Mouse (Mus musculus): ENCODE measurements around the gene Kctd13. TPM values are rescaled to one million over a fixed set of nuclear protein-coding genes. Genes with fewer than 3 reads are reported as not detected.

Kctd13 gene
- 7.8 TPM for polyA plus RNA-seq (2014; fragmentation: Illumina TruSeq; extraction: RNeasy Lipid Tissue Mini Kit (QIAGEN cat#74804); ENCODE audit: low read depth, low replicate concordance)

DNA sequence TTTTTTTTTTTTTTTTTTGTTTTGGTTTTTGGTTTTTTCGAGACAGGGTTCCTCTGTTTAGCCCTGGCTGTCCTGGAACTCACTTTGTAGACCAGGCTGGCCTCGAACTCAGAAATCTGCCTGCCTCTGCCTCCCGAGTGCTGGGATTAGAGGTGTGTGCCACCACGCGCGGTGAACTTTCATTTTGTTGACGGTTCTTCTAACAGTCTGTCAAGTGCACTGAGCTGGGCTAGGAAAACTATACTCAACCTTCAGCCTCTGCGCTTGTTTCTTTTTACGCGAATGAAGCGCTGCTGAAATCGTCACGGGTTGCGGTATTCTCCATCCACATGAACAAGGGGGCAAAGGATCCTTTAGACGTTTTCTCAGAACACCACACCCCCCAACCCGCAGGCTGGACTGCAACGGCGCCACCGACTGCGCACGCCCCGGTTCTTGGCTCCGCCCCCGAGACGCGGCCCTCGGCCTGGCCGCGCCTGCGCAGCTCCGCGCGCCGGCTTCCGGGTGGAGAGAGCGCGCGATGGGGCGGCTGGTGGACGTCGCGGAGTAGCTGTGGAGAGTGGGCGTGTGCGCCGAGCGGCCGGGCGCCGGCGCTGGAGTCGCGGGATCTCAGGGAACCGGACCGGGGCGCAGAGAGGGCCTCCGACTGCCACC is at the start of gene Kctd13:
Gene Kctd13, plus strand, starts transcription at position 496 of the 654 bp plus-strand sequence.

GRCm38 (mm10) chr7:126884286-126885164 is 44.2 kb upstream of the Kctd13 start, which contains the start of gene Taok2:
Taok2 (minus strand) TSS chr7:126884703.

GRCm38 (mm10) chr7:126922624-126923060 is 6.0 kb upstream of the Kctd13 start, which contains the start of gene Tmem219:
Tmem219 (minus strand) TSS chr7:126922917.

GRCm38 (mm10) chr7:126949403-126949792 is 20.7 kb downstream of the Kctd13 start, which contains the start of gene Asphd1:
Asphd1 (minus strand) TSS chr7:126949582.

DNA sequence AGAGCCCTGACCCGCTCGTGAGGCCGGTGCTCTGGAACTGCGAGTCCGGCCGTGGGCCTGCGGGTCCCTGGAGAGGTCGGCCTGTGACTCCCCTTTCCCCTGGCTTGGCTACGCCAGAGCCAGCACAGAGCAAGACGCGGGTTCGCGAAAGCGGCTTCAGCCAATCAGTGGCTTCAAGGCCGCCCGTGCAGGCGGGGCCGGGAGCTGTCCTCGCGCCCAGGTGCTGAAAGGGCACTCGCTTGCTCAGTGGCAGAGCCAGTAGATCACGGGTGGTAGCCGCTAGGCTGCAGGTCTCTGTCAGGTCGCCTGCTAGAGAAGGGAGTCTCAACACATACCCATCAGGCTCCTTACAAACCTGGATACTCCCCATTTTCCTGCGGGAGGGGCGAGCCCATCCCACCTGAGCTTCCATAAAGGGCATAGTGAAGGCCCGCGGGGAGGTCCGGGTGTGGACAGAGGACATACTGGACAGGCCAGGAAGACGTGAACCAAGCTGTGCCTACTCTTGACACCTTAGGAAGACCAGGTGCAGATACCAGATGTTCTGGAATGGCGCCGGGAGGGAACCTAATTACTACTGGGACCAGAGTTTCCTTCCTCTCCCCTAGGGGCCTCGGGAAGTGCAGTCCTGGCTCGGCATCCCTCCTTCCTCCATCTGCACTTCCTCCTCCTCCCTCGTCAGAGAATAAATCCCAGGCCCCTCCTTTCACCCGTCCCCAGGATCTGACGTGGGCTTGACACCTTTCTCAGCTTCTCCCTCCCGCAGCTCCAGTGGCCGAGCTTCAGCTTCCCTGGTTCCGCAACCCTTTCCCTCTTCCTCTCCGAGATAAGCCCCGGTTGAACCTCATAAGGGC is 21.3 kb downstream of the Kctd13 start, which contains the start of gene Sez6l2:
Gene Sez6l2, plus strand, starts transcription at position 771 of the 854 bp plus-strand sequence.

DNA sequence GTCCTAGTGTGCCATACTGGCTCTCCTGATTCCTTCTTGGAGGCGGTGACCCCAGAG is 47.0 kb downstream of the Kctd13 start, which contains the start of gene Cdipt:
Gene Cdipt, plus strand, starts transcription at position 22 of the 57 bp plus-strand sequence.

GRCm38 (mm10) chr7:126975950-126976866 is 47.5 kb downstream of the Kctd13 start, which contains the start of gene Cdiptos:
Cdiptos (minus strand) TSS chr7:126976098.

Other genes with a start within 250 kb of the Kctd13 start
- gene Bola2, start 233.5 kb upstream of the Kctd13 start, polyA plus RNA-seq (2014; fragmentation: Illumina TruSeq; extraction: RNeasy Lipid Tissue Mini Kit (QIAGEN cat#74804); ENCODE audit: low read depth, low replicate concordance) = 24.6 TPM
- 4.7 TPM for gene Slx1b, start 233.1 kb upstream of the Kctd13 start, polyA plus RNA-seq (2014; fragmentation: Illumina TruSeq; extraction: RNeasy Lipid Tissue Mini Kit (QIAGEN cat#74804); ENCODE audit: low read depth, low replicate concordance)
- 8.3 TPM for gene Coro1a, start 221.1 kb upstream of the Kctd13 start, polyA plus RNA-seq (2014; fragmentation: Illumina TruSeq; extraction: RNeasy Lipid Tissue Mini Kit (QIAGEN cat#74804); ENCODE audit: low read depth, low replicate concordance)
- gene Mapk3, start 169.3 kb upstream of the Kctd13 start, polyA plus RNA-seq (2014; fragmentation: Illumina TruSeq; extraction: RNeasy Lipid Tissue Mini Kit (QIAGEN cat#74804); ENCODE audit: low read depth, low replicate concordance) = 60.7 TPM
- 3.2 TPM for gene Gdpd3, start 162.5 kb upstream of the Kctd13 start, polyA plus RNA-seq (2014; fragmentation: Illumina TruSeq; extraction: RNeasy Lipid Tissue Mini Kit (QIAGEN cat#74804); ENCODE audit: low read depth, low replicate concordance)
- 118 TPM for gene Ypel3, start 151.9 kb upstream of the Kctd13 start, polyA plus RNA-seq (2014; fragmentation: Illumina TruSeq; extraction: RNeasy Lipid Tissue Mini Kit (QIAGEN cat#74804); ENCODE audit: low read depth, low replicate concordance)
- 1.6 TPM for gene Tbx6, start 147.4 kb upstream of the Kctd13 start, polyA plus RNA-seq (2014; fragmentation: Illumina TruSeq; extraction: RNeasy Lipid Tissue Mini Kit (QIAGEN cat#74804); ENCODE audit: low read depth, low replicate concordance)
- gene Ppp4c, start 136.4 kb upstream of the Kctd13 start, polyA plus RNA-seq (2014; fragmentation: Illumina TruSeq; extraction: RNeasy Lipid Tissue Mini Kit (QIAGEN cat#74804); ENCODE audit: low read depth, low replicate concordance) = 43.4 TPM
- gene Fam57b, start 131.2 kb upstream of the Kctd13 start, polyA plus RNA-seq (2014; fragmentation: Illumina TruSeq; extraction: RNeasy Lipid Tissue Mini Kit (QIAGEN cat#74804); ENCODE audit: low read depth, low replicate concordance) = 7.6 TPM
- not detected for gene 4930451I11Rik, start 97.2 kb upstream of the Kctd13 start, polyA plus RNA-seq (2014; fragmentation: Illumina TruSeq; extraction: RNeasy Lipid Tissue Mini Kit (QIAGEN cat#74804); ENCODE audit: low read depth, low replicate concordance)
- not detected for gene Doc2a, start 81.5 kb upstream of the Kctd13 start, polyA plus RNA-seq (2014; fragmentation: Illumina TruSeq; extraction: RNeasy Lipid Tissue Mini Kit (QIAGEN cat#74804); ENCODE audit: low read depth, low replicate concordance)
- gene Hirip3, start 66.9 kb upstream of the Kctd13 start, polyA plus RNA-seq (2014; fragmentation: Illumina TruSeq; extraction: RNeasy Lipid Tissue Mini Kit (QIAGEN cat#74804); ENCODE audit: low read depth, low replicate concordance) = 22.7 TPM
- 18.7 TPM for gene Ino80e, start 66.5 kb upstream of the Kctd13 start, polyA plus RNA-seq (2014; fragmentation: Illumina TruSeq; extraction: RNeasy Lipid Tissue Mini Kit (QIAGEN cat#74804); ENCODE audit: low read depth, low replicate concordance)
- gene Taok2, start 44.2 kb upstream of the Kctd13 start, polyA plus RNA-seq (2014; fragmentation: Illumina TruSeq; extraction: RNeasy Lipid Tissue Mini Kit (QIAGEN cat#74804); ENCODE audit: low read depth, low replicate concordance) = 41.9 TPM
- gene Tmem219, start 6.0 kb upstream of the Kctd13 start, polyA plus RNA-seq (2014; fragmentation: Illumina TruSeq; extraction: RNeasy Lipid Tissue Mini Kit (QIAGEN cat#74804); ENCODE audit: low read depth, low replicate concordance) = 19.1 TPM
- not detected for gene Asphd1, start 20.7 kb downstream of the Kctd13 start, polyA plus RNA-seq (2014; fragmentation: Illumina TruSeq; extraction: RNeasy Lipid Tissue Mini Kit (QIAGEN cat#74804); ENCODE audit: low read depth, low replicate concordance)
- 1.6 TPM for gene Sez6l2, start 21.7 kb downstream of the Kctd13 start, polyA plus RNA-seq (2014; fragmentation: Illumina TruSeq; extraction: RNeasy Lipid Tissue Mini Kit (QIAGEN cat#74804); ENCODE audit: low read depth, low replicate concordance)
- 48.9 TPM for gene Cdipt, start 47.0 kb downstream of the Kctd13 start, polyA plus RNA-seq (2014; fragmentation: Illumina TruSeq; extraction: RNeasy Lipid Tissue Mini Kit (QIAGEN cat#74804); ENCODE audit: low read depth, low replicate concordance)
- gene Cdiptos, start 47.2 kb downstream of the Kctd13 start, polyA plus RNA-seq (2014; fragmentation: Illumina TruSeq; extraction: RNeasy Lipid Tissue Mini Kit (QIAGEN cat#74804); ENCODE audit: low read depth, low replicate concordance) = 0.63 TPM
- gene Mvp, start 85.7 kb downstream of the Kctd13 start, polyA plus RNA-seq (2014; fragmentation: Illumina TruSeq; extraction: RNeasy Lipid Tissue Mini Kit (QIAGEN cat#74804); ENCODE audit: low read depth, low replicate concordance) = 38.1 TPM
- 0.86 TPM for gene Pagr1b, start 87.6 kb downstream of the Kctd13 start, polyA plus RNA-seq (2014; fragmentation: Illumina TruSeq; extraction: RNeasy Lipid Tissue Mini Kit (QIAGEN cat#74804); ENCODE audit: low read depth, low replicate concordance)
- not detected for gene Pagr1a, start 88.5 kb downstream of the Kctd13 start, polyA plus RNA-seq (2014; fragmentation: Illumina TruSeq; extraction: RNeasy Lipid Tissue Mini Kit (QIAGEN cat#74804); ENCODE audit: low read depth, low replicate concordance)
- gene Gm42742, start 92.2 kb downstream of the Kctd13 start, polyA plus RNA-seq (2014; fragmentation: Illumina TruSeq; extraction: RNeasy Lipid Tissue Mini Kit (QIAGEN cat#74804); ENCODE audit: low read depth, low replicate concordance) = 35.1 TPM
- 2.0 TPM for gene Prrt2, start 92.3 kb downstream of the Kctd13 start, polyA plus RNA-seq (2014; fragmentation: Illumina TruSeq; extraction: RNeasy Lipid Tissue Mini Kit (QIAGEN cat#74804); ENCODE audit: low read depth, low replicate concordance)
- 59.5 TPM for gene Maz, start 98.2 kb downstream of the Kctd13 start, polyA plus RNA-seq (2014; fragmentation: Illumina TruSeq; extraction: RNeasy Lipid Tissue Mini Kit (QIAGEN cat#74804); ENCODE audit: low read depth, low replicate concordance)
- 0.24 TPM for gene Kif22, start 113.6 kb downstream of the Kctd13 start, polyA plus RNA-seq (2014; fragmentation: Illumina TruSeq; extraction: RNeasy Lipid Tissue Mini Kit (QIAGEN cat#74804); ENCODE audit: low read depth, low replicate concordance)
- gene Zg16, start 158.4 kb downstream of the Kctd13 start, polyA plus RNA-seq (2014; fragmentation: Illumina TruSeq; extraction: RNeasy Lipid Tissue Mini Kit (QIAGEN cat#74804); ENCODE audit: low read depth, low replicate concordance) = not detected
- 2.1 TPM for gene AI467606, start 162.5 kb downstream of the Kctd13 start, polyA plus RNA-seq (2014; fragmentation: Illumina TruSeq; extraction: RNeasy Lipid Tissue Mini Kit (QIAGEN cat#74804); ENCODE audit: low read depth, low replicate concordance)
- gene Qprt, start 193.3 kb downstream of the Kctd13 start, polyA plus RNA-seq (2014; fragmentation: Illumina TruSeq; extraction: RNeasy Lipid Tissue Mini Kit (QIAGEN cat#74804); ENCODE audit: low read depth, low replicate concordance) = not detected
- 0.37 TPM for gene Spn, start 208.9 kb downstream of the Kctd13 start, polyA plus RNA-seq (2014; fragmentation: Illumina TruSeq; extraction: RNeasy Lipid Tissue Mini Kit (QIAGEN cat#74804); ENCODE audit: low read depth, low replicate concordance)